Mouse (Mus musculus): ENCODE results near the gene Lrguk. TPM values are rescaled to one million over a fixed set of nuclear protein-coding genes. Genes with fewer than 3 reads are reported as not detected.
A peak's percentile ranks its signal among the peaks of the same experiment; 100 is the strongest.

The Lrguk gene
- polyA plus RNA-seq, 1 experiment from 2014 or later: 1.6 TPM

DNA sequence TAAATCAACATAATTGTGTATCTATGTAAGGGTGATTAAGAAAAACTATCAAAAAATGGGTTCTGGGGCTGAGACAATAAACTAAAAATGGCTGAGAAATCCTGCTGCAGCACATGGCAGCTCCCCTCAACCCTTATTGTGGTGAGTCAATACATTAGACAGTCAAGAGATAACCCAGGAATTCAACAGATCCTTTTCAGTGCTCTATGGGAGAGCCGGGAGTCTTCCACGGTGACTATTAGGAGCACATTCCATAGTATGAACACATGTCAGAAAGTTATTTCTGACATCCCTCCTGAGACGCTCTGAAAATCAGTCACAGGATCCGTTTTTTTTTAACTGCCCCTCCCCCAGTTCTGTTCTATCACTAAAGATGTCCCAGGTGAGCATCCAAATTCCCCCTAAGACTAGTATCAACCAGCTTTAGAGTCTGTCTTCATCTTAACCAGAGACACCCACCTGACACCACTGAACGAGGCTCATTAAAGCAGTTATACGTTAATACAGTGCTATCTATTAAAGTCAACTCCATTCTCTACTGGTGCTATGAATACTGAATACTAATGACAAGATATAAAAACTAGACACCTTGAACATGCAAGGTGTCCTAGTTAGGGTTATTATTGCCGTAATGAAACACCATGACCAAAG is 141.7 kb downstream of the Lrguk start:
- Histone ChIP-seq H3K36me3 (ENCODE audit: control insufficient read depth, insufficient read depth, low read length) (peaks cover 39% of the 10 kb centered on the region), H3K9ac (ENCODE audit: low read depth, low read length) (no peak overlapping the region), H3K4me2 (ENCODE audit: low read depth, low read length) (no peak overlapping the region), H3K27me3 (replicated peaks; ENCODE audit: control insufficient read depth, insufficient read depth, low read length) (no peaks in the 10 kb centered on the region), H3K27ac (replicated peaks; ENCODE audit: low read depth, low read length) (no peak overlapping the region), H3K9me3 (ENCODE audit: control insufficient read depth, low read length) (no peaks in the 10 kb centered on the region), H3K4me3 (ENCODE audit: low read depth, low read length) (no peak overlapping the region), H3K4me1 (ENCODE audit: control insufficient read depth, insufficient read depth, low read length) (peaks cover 13% of the 10 kb centered on the region)
- 62% methylated on average over 7 of the region's 7 CpGs for WGBS
- ATAC-seq (ENCODE audit: low read depth) (no peak), DNase-seq (ENCODE audit: low spot score) (no peak)

GRCm38 (mm10) chr6:34171748-34172457 is 142.7 kb downstream of the Lrguk start:
- ATAC-seq (ENCODE audit: low read depth): no peak
- peaks cover 29% of the 10 kb centered on the region for H3K36me3 ChIP-seq (ENCODE audit: control insufficient read depth, insufficient read depth, low read length)
- H3K27ac ChIP-seq (replicated peaks; ENCODE audit: low read depth, low read length): no peak overlapping the region; the same call in 1 of the 2 replicates
- DNase-seq (ENCODE audit: low spot score): peak; percentile 47
- H3K4me2 ChIP-seq (ENCODE audit: low read depth, low read length): no peak overlapping the region
- no peak overlapping the region for H3K9ac ChIP-seq (ENCODE audit: low read depth, low read length)
- H3K27me3 ChIP-seq (replicated peaks; ENCODE audit: control insufficient read depth, insufficient read depth, low read length): no peaks in the 10 kb centered on the region
- peaks cover 15% of the 10 kb centered on the region for H3K4me1 ChIP-seq (ENCODE audit: control insufficient read depth, insufficient read depth, low read length)
- WGBS: 74% methylated on average over 12 of the region's 12 CpGs
- H3K9me3 ChIP-seq (ENCODE audit: control insufficient read depth, low read length): no peaks in the 10 kb centered on the region
- no peak overlapping the region for H3K4me3 ChIP-seq (ENCODE audit: low read depth, low read length)

GRCm38 (mm10) chr6:34173251-34173650 is 144.0 kb downstream of the Lrguk start:
- Histone ChIP-seq H3K9me3 (ENCODE audit: control insufficient read depth, low read length) (no peaks in the 10 kb centered on the region), H3K36me3 (ENCODE audit: control insufficient read depth, insufficient read depth, low read length) (peaks cover 22% of the 10 kb centered on the region; the same call in 1 of the 2 replicates), H3K9ac (ENCODE audit: low read depth, low read length) (no peak overlapping the region), H3K4me3 (ENCODE audit: low read depth, low read length) (no peak overlapping the region), H3K4me2 (ENCODE audit: low read depth, low read length) (no peak overlapping the region), H3K4me1 (ENCODE audit: control insufficient read depth, insufficient read depth, low read length) (peaks cover 15% of the 10 kb centered on the region), H3K27me3 (replicated peaks; ENCODE audit: control insufficient read depth, insufficient read depth, low read length) (no peaks in the 10 kb centered on the region), H3K27ac (replicated peaks; ENCODE audit: low read depth, low read length) (no peak overlapping the region)
- WGBS: 85% methylated on average over 12 of the region's 12 CpGs
- no peak for ATAC-seq (ENCODE audit: low read depth)
- DNase-seq (ENCODE audit: low spot score): no peak

- Histone ChIP-seq H3K27ac (replicated peaks; ENCODE audit: low read depth, low read length) (no peak overlapping the region), H3K36me3 (ENCODE audit: control insufficient read depth, insufficient read depth, low read length) (peaks cover 9% of the 10 kb centered on the region; the same call in 1 of the 2 replicates), H3K9ac (ENCODE audit: low read depth, low read length) (no peak overlapping the region), H3K27me3 (replicated peaks; ENCODE audit: control insufficient read depth, insufficient read depth, low read length) (no peaks in the 10 kb centered on the region), H3K9me3 (ENCODE audit: control insufficient read depth, low read length) (no peaks in the 10 kb centered on the region), H3K4me3 (ENCODE audit: low read depth, low read length) (no peak overlapping the region), H3K4me1 (ENCODE audit: control insufficient read depth, insufficient read depth, low read length) (peaks cover 15% of the 10 kb centered on the region), H3K4me2 (ENCODE audit: low read depth, low read length) (no peak overlapping the region)
- 77% methylated on average over 8 of the region's 8 CpGs for WGBS
- ATAC-seq (ENCODE audit: low read depth): no peak
- no peak for DNase-seq (ENCODE audit: low spot score)
Measured at GRCm38 (mm10) chr6:34174715-34175114, 145.5 kb downstream of the Lrguk start.

- H3K27me3 ChIP-seq (replicated peaks; ENCODE audit: control insufficient read depth, insufficient read depth, low read length): no peaks in the 10 kb centered on the region
- no peaks in the 10 kb centered on the region for H3K36me3 ChIP-seq (ENCODE audit: control insufficient read depth, insufficient read depth, low read length)
- DNase-seq (ENCODE audit: low spot score) (peak; percentile 33), ATAC-seq (ENCODE audit: low read depth) (peak; percentile 84)
- peak overlapping the region; percentile 92 for H3K4me3 ChIP-seq (ENCODE audit: low read depth, low read length)
- H3K27ac ChIP-seq (replicated peaks; ENCODE audit: low read depth, low read length): peak overlapping the region; percentile 75
- WGBS: 3% methylated on average over 23 of the region's 29 CpGs
- no peaks in the 10 kb centered on the region for H3K9me3 ChIP-seq (ENCODE audit: control insufficient read depth, low read length)
- peak overlapping the region; percentile 79 for H3K9ac ChIP-seq (ENCODE audit: low read depth, low read length)
- H3K4me2 ChIP-seq (ENCODE audit: low read depth, low read length): peak overlapping the region; percentile 75
- H3K4me1 ChIP-seq (ENCODE audit: control insufficient read depth, insufficient read depth, low read length): peaks cover 15% of the 10 kb centered on the region
Measured at GRCm38 (mm10) chr6:34176111-34176863, 147.0 kb downstream of the Lrguk start.

- ATAC-seq (ENCODE audit: low read depth) (peak; percentile 100), DNase-seq (ENCODE audit: low spot score) (peak; percentile 100)
- Histone ChIP-seq H3K4me3 (ENCODE audit: low read depth, low read length) (peak within 1 kb of the TSS; percentile 92), H3K4me2 (ENCODE audit: low read depth, low read length) (peak within 1 kb of the TSS; percentile 75), H3K4me1 (ENCODE audit: control insufficient read depth, insufficient read depth, low read length) (peaks cover 12% of the 10 kb centered on the region), H3K9ac (ENCODE audit: low read depth, low read length) (peak within 1 kb of the TSS; percentile 79), H3K36me3 (ENCODE audit: control insufficient read depth, insufficient read depth, low read length) (no peaks in the 10 kb centered on the region), H3K27me3 (replicated peaks; ENCODE audit: control insufficient read depth, insufficient read depth, low read length) (no peaks in the 10 kb centered on the region), H3K27ac (replicated peaks; ENCODE audit: low read depth, low read length) (peak within 1 kb of the TSS; percentile 75), H3K9me3 (ENCODE audit: control insufficient read depth, low read length) (no peaks in the 10 kb centered on the region)
- WGBS: under 1% methylated on average over 25 of the region's 29 CpGs
Measured at GRCm38 (mm10) chr6:34176864-34177247, 147.6 kb downstream of the Lrguk start, which contains the start of gene Slc35b4. Slc35b4 (minus strand) TSS chr6:34177111.

DNA sequence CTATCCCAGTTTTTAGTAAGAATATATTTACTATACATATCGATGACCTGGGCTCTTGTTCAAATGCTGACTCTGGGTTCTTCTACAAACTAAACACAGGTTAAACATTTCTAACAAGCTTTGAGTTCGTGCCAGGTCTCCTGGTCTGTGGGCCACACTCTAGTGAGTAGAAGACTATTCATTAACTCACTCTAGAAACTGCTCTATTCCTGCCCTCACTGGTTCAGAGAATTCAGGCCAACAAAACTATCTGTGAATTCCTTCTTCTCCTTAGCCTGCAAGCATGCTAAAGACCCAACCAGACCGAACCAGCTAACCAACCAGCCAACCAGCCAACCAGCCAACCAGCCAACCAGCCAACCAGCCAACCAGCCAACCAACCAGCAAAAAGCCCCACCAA is 149.8 kb downstream of the Lrguk start:
- WGBS: 88% methylated on average over 3 of the region's 3 CpGs

GRCm38 (mm10) chr6:34179911-34180310 is 150.7 kb downstream of the Lrguk start:
- ATAC-seq (ENCODE audit: low read depth) (no peak), DNase-seq (ENCODE audit: low spot score) (no peak)
- no peaks in the 10 kb centered on the region for H3K36me3 ChIP-seq (ENCODE audit: control insufficient read depth, insufficient read depth, low read length)
- no peak overlapping the region for H3K9ac ChIP-seq (ENCODE audit: low read depth, low read length)
- H3K4me1 ChIP-seq (ENCODE audit: control insufficient read depth, insufficient read depth, low read length): peaks cover 8% of the 10 kb centered on the region
- H3K9me3 ChIP-seq (ENCODE audit: control insufficient read depth, low read length): no peaks in the 10 kb centered on the region
- no peak overlapping the region for H3K27ac ChIP-seq (replicated peaks; ENCODE audit: low read depth, low read length)
- 78% methylated on average over 4 of the region's 4 CpGs for WGBS
- no peak overlapping the region for H3K4me2 ChIP-seq (ENCODE audit: low read depth, low read length)
- H3K4me3 ChIP-seq (ENCODE audit: low read depth, low read length): no peak overlapping the region
- H3K27me3 ChIP-seq (replicated peaks; ENCODE audit: control insufficient read depth, insufficient read depth, low read length): no peaks in the 10 kb centered on the region

More for the DNA sequence above, 149.8 kb downstream of the Lrguk start:
- Histone ChIP-seq H3K36me3 (ENCODE audit: control insufficient read depth, insufficient read depth, low read length) (no peaks in the 10 kb centered on the region), H3K27me3 (replicated peaks; ENCODE audit: control insufficient read depth, insufficient read depth, low read length) (no peaks in the 10 kb centered on the region), H3K9ac (ENCODE audit: low read depth, low read length) (no peak overlapping the region), H3K4me3 (ENCODE audit: low read depth, low read length) (no peak overlapping the region), H3K27ac (replicated peaks; ENCODE audit: low read depth, low read length) (no peak overlapping the region), H3K4me2 (ENCODE audit: low read depth, low read length) (no peak overlapping the region), H3K4me1 (ENCODE audit: control insufficient read depth, insufficient read depth, low read length) (peaks cover 8% of the 10 kb centered on the region), H3K9me3 (ENCODE audit: control insufficient read depth, low read length) (no peaks in the 10 kb centered on the region)
- ATAC-seq (ENCODE audit: low read depth) (no peak), DNase-seq (ENCODE audit: low spot score) (no peak)
